Mouse (Mus musculus): ENCODE results near the gene Celf1. TPM values are rescaled to one million over a fixed set of nuclear protein-coding genes. Genes with fewer than 3 reads are reported as not detected.
"Not testable (repeated sequence)": the region's sequence is repeated elsewhere in the genome, so short reads cannot be mapped to it uniquely, and the experiment has no call there.

Celf1 gene
- polyA plus RNA-seq, 1 experiment from 2014 or later = 151 TPM

DNA sequence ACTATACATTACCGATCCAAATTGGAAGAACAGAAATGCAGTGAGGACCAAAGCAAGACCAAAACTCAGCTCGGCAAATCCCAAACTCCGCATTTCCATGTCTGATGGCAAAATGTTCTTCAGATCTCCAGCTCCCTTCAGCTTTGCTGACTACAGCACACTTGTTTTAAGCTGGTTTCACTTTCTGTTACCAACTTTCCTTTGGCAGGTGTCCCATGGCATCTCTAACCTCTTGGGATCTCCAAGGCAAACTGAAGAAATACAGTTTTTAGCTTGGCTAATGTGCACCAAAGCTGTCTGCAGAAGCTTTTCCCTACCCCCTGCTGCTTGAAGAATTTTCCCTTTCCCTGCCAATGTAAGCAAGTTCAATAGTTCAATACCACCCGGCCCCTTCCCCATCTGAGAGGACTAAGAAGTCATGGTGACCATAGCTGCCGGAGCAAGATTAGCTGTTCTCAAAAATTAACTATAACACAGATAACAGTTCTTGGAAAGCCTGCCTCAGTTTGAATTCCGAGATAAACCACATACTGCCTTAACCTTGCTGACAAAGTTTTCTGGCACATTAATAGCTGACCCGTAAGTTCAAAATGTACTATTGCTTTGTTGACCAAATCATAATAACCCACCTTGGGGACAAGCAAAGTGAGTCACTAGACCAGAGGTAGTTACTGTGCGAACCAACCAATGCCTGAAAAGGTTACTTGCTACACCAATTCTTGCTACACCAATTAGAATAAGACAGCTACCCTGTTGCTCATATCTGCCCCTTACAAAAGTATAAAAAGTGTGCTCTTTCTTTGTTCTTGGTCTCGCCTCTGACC, 87.4 kb downstream of the Celf1 start:
- Histone ChIP-seq H3K27ac (no peak overlapping the region), H3K36me3 (no peaks in the 10 kb centered on the region), H3K9me3 (replicated peaks) (no peaks in the 10 kb centered on the region), H3K27me3 (no peaks in the 10 kb centered on the region), H3K4me3 (no peak overlapping the region), H3K4me2 (replicated peaks) (no peak overlapping the region), H3K9ac (no peak overlapping the region), H3K4me1 (no peaks in the 10 kb centered on the region)
- 75% methylated on average over 9 of the region's 9 CpGs for WGBS
- no peak for ATAC-seq (ENCODE audit: low FRiP score)

DNA sequence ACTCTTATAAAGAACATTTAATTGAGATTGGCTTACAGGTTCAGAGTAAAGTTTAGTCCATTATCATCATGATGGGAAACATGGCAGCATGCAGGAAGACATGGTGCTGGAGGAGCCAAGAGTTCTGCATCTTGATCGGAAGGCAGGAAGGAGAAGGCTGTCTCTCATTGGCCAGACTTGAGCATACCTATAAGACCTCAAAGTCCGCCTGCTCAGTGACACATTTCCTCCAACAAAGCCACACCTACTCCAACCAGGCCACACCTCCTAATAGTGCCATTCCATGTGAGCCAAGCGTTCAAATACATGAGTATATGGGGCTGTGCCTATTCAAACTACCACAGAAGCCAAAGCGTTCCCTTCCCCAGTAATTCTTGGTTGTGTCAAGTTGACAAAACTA, 91.0 kb downstream of the Celf1 start:
- Histone ChIP-seq H3K27me3 (no peaks in the 10 kb centered on the region), H3K36me3 (no peaks in the 10 kb centered on the region), H3K27ac (no peak overlapping the region), H3K4me3 (no peak overlapping the region), H3K4me1 (no peaks in the 10 kb centered on the region; the same call in 1 of the 2 replicates), H3K9me3 (replicated peaks) (no peaks in the 10 kb centered on the region), H3K4me2 (replicated peaks) (no peak overlapping the region), H3K9ac (no peak overlapping the region)
- no peak for ATAC-seq (ENCODE audit: low FRiP score)
- WGBS = 82% methylated on average over 4 of the region's 4 CpGs

DNA sequence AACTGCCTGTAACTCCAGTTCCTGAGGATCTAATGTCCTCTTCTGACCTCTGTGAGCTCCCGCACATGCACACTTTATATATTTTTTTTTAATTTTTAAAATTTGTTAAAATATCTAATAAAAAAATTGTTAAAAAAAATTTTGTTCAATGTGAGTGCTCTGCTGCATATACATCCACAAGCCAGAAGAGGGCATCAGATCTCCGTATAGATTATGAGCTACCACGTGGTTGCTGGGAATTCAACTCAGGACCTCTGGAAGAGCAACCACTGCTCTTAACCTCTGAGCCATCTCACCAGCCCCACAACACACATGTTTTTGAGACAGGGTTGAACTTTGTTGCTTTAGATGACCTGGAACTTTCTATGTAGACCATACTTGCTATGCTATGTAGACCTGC, 92.8 kb downstream of the Celf1 start:
- Histone ChIP-seq H3K4me3 (no peak overlapping the region), H3K4me1 (no peaks in the 10 kb centered on the region; the same call in 1 of the 2 replicates), H3K9ac (no peak overlapping the region), H3K4me2 (replicated peaks) (no peak overlapping the region), H3K9me3 (replicated peaks) (no peaks in the 10 kb centered on the region), H3K36me3 (no peaks in the 10 kb centered on the region), H3K27ac (no peak overlapping the region), H3K27me3 (no peaks in the 10 kb centered on the region)
- WGBS = 18% methylated on average over 3 of the region's 3 CpGs
- ATAC-seq (ENCODE audit: low FRiP score) = no peak

DNA sequence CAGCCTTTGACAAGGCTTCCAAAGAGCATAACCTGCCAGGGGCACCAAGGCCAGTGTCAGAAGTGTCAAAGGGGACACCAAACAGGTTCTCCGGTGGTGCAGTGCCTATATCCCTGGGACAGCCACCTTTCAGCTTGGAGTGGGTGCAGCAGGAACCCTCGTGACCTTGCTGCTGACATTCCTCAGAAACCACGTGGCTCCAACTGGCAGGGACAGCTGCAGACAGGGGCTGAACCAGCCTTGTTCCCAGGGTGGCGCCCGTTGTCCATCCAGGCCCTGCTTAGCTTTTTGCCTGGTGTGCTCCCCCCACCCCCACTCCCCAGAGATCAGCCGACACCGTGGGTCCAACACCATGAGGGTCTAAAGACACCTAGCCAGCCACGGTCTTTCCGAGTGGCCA, 95.2 kb downstream of the Celf1 start, which contains the start of gene Rapsn:
Rapsn (plus strand) TSS at position 236 of the 400 bp plus-strand sequence.
- Histone ChIP-seq H3K27me3 (no peaks in the 10 kb centered on the region), H3K9ac (no peak within 1 kb of the TSS), H3K27ac (no peak within 1 kb of the TSS), H3K4me1 (no peaks in the 10 kb centered on the region; the same call in 1 of the 2 replicates), H3K36me3 (no peaks in the 10 kb centered on the region), H3K9me3 (replicated peaks) (no peaks in the 10 kb centered on the region), H3K4me2 (replicated peaks) (no peak within 1 kb of the TSS), H3K4me3 (no peak within 1 kb of the TSS)
- no peak for ATAC-seq (ENCODE audit: low FRiP score)
- 75% methylated on average over 9 of the region's 9 CpGs for WGBS

DNA sequence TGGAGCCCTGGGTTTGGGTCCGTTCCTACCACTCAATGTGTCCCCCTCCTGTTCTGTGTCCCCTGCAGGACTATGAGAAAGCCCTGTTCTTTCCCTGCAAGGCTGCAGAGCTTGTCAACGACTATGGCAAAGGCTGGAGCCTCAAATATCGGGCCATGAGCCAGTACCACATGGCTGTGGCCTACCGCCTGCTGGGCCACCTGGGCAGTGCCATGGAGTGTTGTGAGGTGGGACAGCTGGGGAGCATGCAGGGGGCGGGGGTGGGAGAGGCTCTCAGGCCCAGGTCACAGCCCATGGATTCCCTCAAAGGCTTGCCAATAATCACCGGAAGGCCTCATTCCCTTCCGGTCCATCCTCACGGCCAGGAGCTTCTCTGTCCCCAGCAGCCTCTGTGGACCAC, 101.6 kb downstream of the Celf1 start:
- WGBS = 64% methylated on average over 8 of the region's 8 CpGs
- Histone ChIP-seq H3K4me3 (no peak overlapping the region), H3K36me3 (no peaks in the 10 kb centered on the region), H3K9ac (no peak overlapping the region), H3K27ac (no peak overlapping the region), H3K9me3 (replicated peaks) (no peaks in the 10 kb centered on the region), H3K4me1 (peaks cover 6% of the 10 kb centered on the region; the same call in 1 of the 2 replicates), H3K4me2 (replicated peaks) (no peak overlapping the region), H3K27me3 (no peaks in the 10 kb centered on the region)
- no peak for ATAC-seq (ENCODE audit: low FRiP score)

DNA sequence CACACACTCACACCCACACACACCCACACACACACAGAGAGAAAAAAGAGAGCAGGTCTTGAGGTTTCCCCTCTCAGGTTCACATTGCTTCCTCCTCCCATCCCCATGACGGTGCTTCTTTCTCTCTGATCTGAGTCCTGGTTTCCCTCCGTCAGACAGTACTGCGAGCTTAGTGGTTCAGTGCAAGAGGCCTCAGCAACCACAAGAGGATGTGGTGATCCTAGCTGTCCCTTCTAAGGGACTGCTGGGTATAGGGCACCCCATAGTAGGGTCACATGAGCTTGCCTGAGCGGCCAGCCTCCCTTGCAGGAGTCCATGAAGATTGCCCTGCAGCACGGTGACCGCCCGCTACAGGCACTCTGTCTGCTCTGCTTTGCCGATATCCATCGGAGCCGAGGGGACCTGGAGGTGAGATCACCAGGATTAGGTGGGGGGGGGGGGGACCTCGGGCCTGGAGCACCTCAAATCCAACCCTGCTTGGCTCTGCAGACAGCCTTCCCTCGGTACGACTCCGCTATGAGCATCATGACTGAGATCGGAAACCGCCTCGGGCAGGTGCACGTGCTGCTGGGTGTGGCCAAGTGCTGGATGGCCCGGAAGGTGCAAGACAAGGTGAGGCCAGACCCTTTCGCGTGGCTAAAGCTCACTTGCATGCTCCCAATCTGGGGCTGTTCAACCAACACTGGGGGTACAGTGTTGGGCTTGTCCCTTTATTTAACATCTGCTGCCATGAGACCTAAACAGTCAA, 102.6 kb downstream of the Celf1 start:
- H3K27ac ChIP-seq = no peak overlapping the region
- 68% methylated on average over 21 of the region's 21 CpGs for WGBS

DNA sequence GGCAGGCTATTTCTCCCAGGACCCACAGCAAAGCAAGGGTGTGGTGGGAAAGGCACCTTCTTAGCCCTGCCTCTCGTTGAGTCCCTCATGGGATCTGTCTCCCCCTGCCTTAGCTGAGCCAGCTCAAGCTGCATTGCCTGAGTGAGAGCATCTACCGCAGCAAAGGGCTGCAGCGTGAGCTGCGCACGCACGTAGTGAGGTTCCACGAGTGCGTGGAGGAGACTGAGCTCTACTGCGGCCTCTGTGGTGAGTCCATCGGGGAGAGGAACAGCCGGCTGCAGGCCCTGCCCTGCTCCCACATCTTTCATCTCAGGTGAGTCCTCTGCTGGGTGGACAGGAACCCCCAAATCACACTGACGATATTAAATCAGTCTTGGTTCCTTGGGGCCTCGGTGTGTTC, 104.5 kb downstream of the Celf1 start:
- H3K4me3 ChIP-seq = no peak overlapping the region
- 81% methylated on average over 13 of the region's 13 CpGs for WGBS
- H3K4me1 ChIP-seq = peaks cover 6% of the 10 kb centered on the region; the same call in 1 of the 2 replicates
- H3K9ac ChIP-seq = no peak overlapping the region
- H3K27ac ChIP-seq = no peak overlapping the region
- H3K27me3 ChIP-seq = no peaks in the 10 kb centered on the region
- no peaks in the 10 kb centered on the region for H3K9me3 ChIP-seq (replicated peaks)
- no peak overlapping the region for H3K4me2 ChIP-seq (replicated peaks)
- no peak for ATAC-seq (ENCODE audit: low FRiP score)
- no peaks in the 10 kb centered on the region for H3K36me3 ChIP-seq

More for the DNA sequence above, 102.6 kb downstream of the Celf1 start:
- Histone ChIP-seq H3K4me1 (peaks cover 6% of the 10 kb centered on the region; the same call in 1 of the 2 replicates), H3K4me3 (no peak overlapping the region), H3K36me3 (no peaks in the 10 kb centered on the region), H3K9me3 (replicated peaks) (no peaks in the 10 kb centered on the region), H3K27me3 (no peaks in the 10 kb centered on the region), H3K9ac (peak overlapping the region; percentile 32; the same call in 1 of the 2 replicates), H3K4me2 (replicated peaks) (no peak overlapping the region)
- no peak for ATAC-seq (ENCODE audit: low FRiP score)

DNA sequence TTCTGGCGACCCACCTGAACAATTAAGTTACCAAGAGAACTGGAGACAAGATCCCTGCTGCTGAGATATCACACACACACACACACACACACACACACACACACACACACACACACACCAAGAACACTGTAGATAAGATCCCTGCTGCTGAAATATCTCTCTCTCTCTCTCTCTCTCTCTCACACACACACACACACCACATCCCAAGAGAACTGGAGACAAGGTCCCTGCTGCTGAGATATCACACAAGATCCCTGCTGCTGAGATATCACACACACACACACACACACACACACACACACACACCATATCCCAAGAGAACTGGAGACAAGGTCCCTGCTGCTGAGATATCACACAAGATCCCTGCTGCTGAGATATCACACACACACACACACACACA, 105.6 kb downstream of the Celf1 start:
- H3K4me1 ChIP-seq; H3K9ac ChIP-seq; H3K27me3 ChIP-seq; H3K36me3 ChIP-seq; H3K4me2 ChIP-seq (replicated peaks); H3K4me3 ChIP-seq; H3K27ac ChIP-seq; H3K9me3 ChIP-seq (replicated peaks); ATAC-seq (ENCODE audit: low FRiP score): not testable (repeated sequence)
- WGBS = 82% methylated on average over 1 of the region's 1 CpGs

DNA sequence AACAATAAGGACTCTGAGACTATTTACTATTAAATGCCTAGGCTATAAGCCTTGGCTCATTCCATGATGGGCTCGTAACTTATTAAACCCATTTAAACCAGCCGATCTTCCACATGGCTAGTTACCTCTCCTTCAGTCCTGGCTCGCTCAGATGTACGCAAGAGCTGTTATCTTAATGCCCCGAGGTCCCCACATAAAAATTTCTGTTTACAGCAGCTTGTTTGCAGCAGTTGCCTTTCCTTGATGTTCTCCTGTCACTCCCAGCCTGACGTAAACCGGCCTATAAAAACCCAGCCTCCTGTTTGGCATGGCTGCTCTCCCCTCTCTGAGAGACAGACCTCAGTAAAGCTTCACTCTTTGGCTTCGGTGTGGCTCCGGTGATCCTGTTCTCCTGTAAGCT, 107.2 kb downstream of the Celf1 start:
- peaks cover 6% of the 10 kb centered on the region; the same call in 1 of the 2 replicates for H3K4me1 ChIP-seq
- H3K27ac ChIP-seq = no peak overlapping the region
- 81% methylated on average over 9 of the region's 9 CpGs for WGBS
- H3K36me3 ChIP-seq = no peaks in the 10 kb centered on the region
- no peaks in the 10 kb centered on the region for H3K27me3 ChIP-seq
- H3K4me2 ChIP-seq (replicated peaks) = no peak overlapping the region
- no peak overlapping the region for H3K9ac ChIP-seq
- H3K4me3 ChIP-seq = no peak overlapping the region
- no peak for ATAC-seq (ENCODE audit: low FRiP score)
- H3K9me3 ChIP-seq (replicated peaks) = no peaks in the 10 kb centered on the region

DNA sequence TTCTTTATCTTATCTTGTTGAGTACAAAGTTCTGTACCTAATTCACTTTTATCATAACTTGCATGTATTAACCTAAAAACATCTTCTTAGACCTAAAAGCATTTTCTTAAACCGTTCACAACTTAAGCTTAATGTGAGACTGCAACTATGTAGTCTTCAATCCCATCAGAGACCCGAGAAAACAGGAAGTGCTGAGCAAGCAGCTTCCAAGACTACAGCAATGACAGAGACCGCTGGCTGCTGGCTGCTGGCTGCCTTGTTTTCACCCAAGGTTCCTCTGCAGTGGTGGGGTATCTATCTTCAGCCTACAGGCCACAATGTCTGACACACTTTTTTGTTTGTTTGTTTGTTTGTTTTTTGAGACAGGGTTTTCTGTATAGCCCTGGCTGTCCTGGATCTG, 111.7 kb downstream of the Celf1 start:
- Histone ChIP-seq H3K27ac (no peak overlapping the region), H3K27me3 (no peaks in the 10 kb centered on the region), H3K4me2 (replicated peaks) (no peak overlapping the region), H3K4me1 (peaks cover 13% of the 10 kb centered on the region), H3K36me3 (peaks cover 16% of the 10 kb centered on the region), H3K4me3 (no peak overlapping the region), H3K9ac (no peak overlapping the region), H3K9me3 (replicated peaks) (no peaks in the 10 kb centered on the region)
- no peak for ATAC-seq (ENCODE audit: low FRiP score)
- WGBS = 80% methylated on average over 3 of the region's 3 CpGs

DNA sequence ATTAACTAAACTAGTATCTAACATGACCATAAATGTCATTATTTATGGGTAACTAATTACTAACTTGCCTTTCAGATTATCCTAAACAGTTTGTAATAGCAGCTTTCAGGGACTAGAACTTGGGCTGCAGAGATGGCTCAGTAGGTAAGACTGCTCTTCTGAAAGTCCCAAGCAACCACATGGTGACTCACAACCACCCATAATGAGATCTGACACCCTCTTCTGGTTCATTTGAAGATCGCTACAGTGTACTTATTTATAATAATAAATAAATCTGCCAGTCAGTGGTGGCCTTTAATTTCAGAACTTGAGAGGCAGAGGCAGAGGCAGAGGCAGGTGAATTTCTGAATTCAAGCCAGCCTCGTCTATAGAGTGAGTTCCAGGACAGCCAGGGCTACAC, 112.6 kb downstream of the Celf1 start:
- WGBS = 60% methylated on average over 2 of the region's 2 CpGs
- ATAC-seq (ENCODE audit: low FRiP score) = no peak
- no peaks in the 10 kb centered on the region for H3K27me3 ChIP-seq
- no peak overlapping the region for H3K4me3 ChIP-seq
- H3K4me1 ChIP-seq = peaks cover 13% of the 10 kb centered on the region
- H3K4me2 ChIP-seq (replicated peaks) = peak overlapping the region; percentile 56
- H3K9ac ChIP-seq = no peak overlapping the region
- H3K36me3 ChIP-seq = peaks cover 24% of the 10 kb centered on the region
- no peaks in the 10 kb centered on the region for H3K9me3 ChIP-seq (replicated peaks)
- H3K27ac ChIP-seq = no peak overlapping the region

DNA sequence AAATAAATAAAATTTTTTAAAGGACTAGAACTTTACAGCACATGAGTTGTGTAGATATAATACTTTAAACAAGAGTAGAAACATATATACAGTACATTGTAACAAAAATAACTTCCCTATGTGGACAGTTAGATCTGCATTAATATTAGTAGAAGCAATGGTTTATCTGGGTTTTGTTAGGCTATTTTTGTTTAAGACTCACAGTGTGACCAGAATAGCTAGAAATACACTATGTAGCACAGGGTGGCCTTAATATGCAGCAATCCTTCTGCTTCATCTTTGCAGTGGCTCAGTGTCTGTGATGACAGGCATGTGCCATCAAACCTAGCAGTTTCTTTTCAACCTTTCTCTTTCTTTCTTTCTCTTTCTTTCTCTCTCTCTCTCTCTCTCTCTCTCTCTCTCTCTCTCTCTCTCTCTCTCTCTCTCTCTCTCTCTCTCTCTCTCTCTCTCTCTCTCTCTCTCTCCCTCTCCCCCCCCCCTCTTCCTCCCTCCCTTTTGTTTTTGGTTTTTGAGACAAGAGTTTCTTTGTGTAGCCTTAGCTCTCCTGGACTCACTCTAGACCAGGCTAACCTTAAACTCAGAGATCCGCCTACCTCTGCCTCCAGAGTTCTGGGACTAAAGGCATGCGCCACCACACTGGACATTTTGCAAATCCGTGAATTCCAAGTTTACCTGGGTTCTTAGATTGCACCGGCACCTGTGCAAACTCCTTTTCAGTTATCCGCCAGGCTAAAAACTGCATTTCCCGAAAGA, 113.2 kb downstream of the Celf1 start:
- H3K4me1 ChIP-seq = peaks cover 13% of the 10 kb centered on the region
- no peaks in the 10 kb centered on the region for H3K27me3 ChIP-seq
- peaks cover 30% of the 10 kb centered on the region for H3K36me3 ChIP-seq
- H3K4me3 ChIP-seq = peak overlapping the region; percentile 83
- ATAC-seq (ENCODE audit: low FRiP score) = peak; percentile 82
- no peak overlapping the region for H3K27ac ChIP-seq
- H3K9me3 ChIP-seq (replicated peaks) = no peaks in the 10 kb centered on the region
- WGBS = under 1% methylated on average over 6 of the region's 6 CpGs
- peak overlapping the region; percentile 56 for H3K4me2 ChIP-seq (replicated peaks)
- peak overlapping the region; percentile 78 for H3K9ac ChIP-seq
